Mouse (Mus musculus): Measurements from ENCODE around the gene Jtb. TPM values are rescaled to one million over a fixed set of nuclear protein-coding genes. Genes with fewer than 3 reads are reported as not detected.
"Not testable (repeated sequence)": the region's sequence is repeated elsewhere in the genome, so short reads cannot be mapped to it uniquely, and the experiment has no call there.

Gene Jtb
- polyA plus RNA-seq, 1 experiment from 2014 or later = 89.4 TPM

GRCm38 (mm10) chr3:90241669-90242358 lies 10.4 kb downstream of the Jtb start:
- H3K27ac ChIP-seq = no peak overlapping the region
- 0 out of 2 replicates have a peak, but pooled peaks cover 11% of the 10 kb centered on the region for H3K27me3 ChIP-seq (ENCODE audit: poor library complexity, severe bottlenecking)
- no peak overlapping the region for H3K4me3 ChIP-seq
- WGBS = 89% methylated on average over 10 of the region's 10 CpGs
- H3K9me3 ChIP-seq = no peaks in the 10 kb centered on the region
- peaks cover 2% of the 10 kb centered on the region; the same call in 1 of the 2 replicates for H3K36me3 ChIP-seq (replicated peaks)
- peaks cover 17% of the 10 kb centered on the region for H3K4me1 ChIP-seq
- no peak for DNase-seq (ENCODE audit: extremely low spot score, low spot score)

- peak within 1 kb of the TSS; percentile 55 for H3K4me3 ChIP-seq
- 0 out of 2 replicates have a peak, but pooled peaks cover 11% of the 10 kb centered on the region for H3K27me3 ChIP-seq (ENCODE audit: poor library complexity, severe bottlenecking)
- 2% methylated on average over 19 of the region's 19 CpGs for WGBS
- no peaks in the 10 kb centered on the region for H3K36me3 ChIP-seq (replicated peaks)
- peaks cover 27% of the 10 kb centered on the region for H3K4me1 ChIP-seq
- peak; percentile 75 for DNase-seq (ENCODE audit: extremely low spot score, low spot score)
- H3K9me3 ChIP-seq = no peaks in the 10 kb centered on the region
- peak within 1 kb of the TSS; percentile 85 for H3K27ac ChIP-seq
These were observed 11.8 kb downstream of the Jtb start, which contains the start of gene Creb3l4 for GRCm38 (mm10) chr3:90242984-90243775. Creb3l4 (minus strand) TSS chr3:90243512.

- H3K4me3 ChIP-seq = no peak overlapping the region
- peaks cover 11% of the 10 kb centered on the region for H3K36me3 ChIP-seq (replicated peaks)
- H3K4me1 ChIP-seq = peaks cover 41% of the 10 kb centered on the region
- 80% methylated on average over 2 of the region's 2 CpGs for WGBS
- no peak overlapping the region for H3K27ac ChIP-seq
- 0 out of 2 replicates have a peak, but pooled peaks cover 11% of the 10 kb centered on the region for H3K27me3 ChIP-seq (ENCODE audit: poor library complexity, severe bottlenecking)
- no peaks in the 10 kb centered on the region for H3K9me3 ChIP-seq
- DNase-seq (ENCODE audit: extremely low spot score, low spot score) = no peak
These were observed 14.0 kb downstream of the Jtb start for GRCm38 (mm10) chr3:90245406-90245805.

GRCm38 (mm10) chr3:90247630-90247959 lies 16.2 kb downstream of the Jtb start:
- Histone ChIP-seq H3K9me3 (no peaks in the 10 kb centered on the region), H3K27ac (peak overlapping the region; percentile 94), H3K27me3 (ENCODE audit: poor library complexity, severe bottlenecking) (0 out of 2 replicates have a peak, but pooled peaks cover under 1% of the 10 kb centered on the region), H3K36me3 (replicated peaks) (peaks cover 28% of the 10 kb centered on the region), H3K4me3 (peak overlapping the region; percentile 77), H3K4me1 (peaks cover 42% of the 10 kb centered on the region)
- DNase-seq (ENCODE audit: extremely low spot score, low spot score) = no peak
- under 1% methylated on average over 3 of the region's 3 CpGs for WGBS

- peaks cover 28% of the 10 kb centered on the region for H3K36me3 ChIP-seq (replicated peaks)
- peak within 1 kb of the TSS; percentile 77 for H3K4me3 ChIP-seq
- WGBS = under 1% methylated on average over 44 of the region's 44 CpGs
- peaks cover 37% of the 10 kb centered on the region for H3K4me1 ChIP-seq
- no peaks in the 10 kb centered on the region for H3K9me3 ChIP-seq
- H3K27ac ChIP-seq = peak within 1 kb of the TSS; percentile 94
- peak; percentile 94 for DNase-seq (ENCODE audit: extremely low spot score, low spot score)
- H3K27me3 ChIP-seq (ENCODE audit: poor library complexity, severe bottlenecking) = no peaks in the 10 kb centered on the region
These were observed 16.8 kb downstream of the Jtb start, which contains the start of gene Slc39a1 for GRCm38 (mm10) chr3:90247960-90248745. Slc39a1 (plus strand) TSS chr3:90248172.

- H3K4me3 ChIP-seq = peak overlapping the region; percentile 77
- H3K27ac ChIP-seq = peak overlapping the region; percentile 94
- no peaks in the 10 kb centered on the region for H3K9me3 ChIP-seq
- peaks cover 28% of the 10 kb centered on the region for H3K36me3 ChIP-seq (replicated peaks)
- DNase-seq (ENCODE audit: extremely low spot score, low spot score) = no peak
- 11% methylated on average over 10 of the region's 10 CpGs for WGBS
- H3K4me1 ChIP-seq = peaks cover 35% of the 10 kb centered on the region
- no peaks in the 10 kb centered on the region for H3K27me3 ChIP-seq (ENCODE audit: poor library complexity, severe bottlenecking)
These were observed 17.3 kb downstream of the Jtb start for GRCm38 (mm10) chr3:90248746-90249100.

GRCm38 (mm10) chr3:90250791-90251190 lies 19.4 kb downstream of the Jtb start:
- 88% methylated on average over 6 of the region's 6 CpGs for WGBS

GRCm38 (mm10) chr3:90251731-90252226 lies 20.4 kb downstream of the Jtb start:
- H3K4me3 ChIP-seq; DNase-seq (ENCODE audit: extremely low spot score, low spot score); H3K9me3 ChIP-seq; H3K27ac ChIP-seq; H3K27me3 ChIP-seq (ENCODE audit: poor library complexity, severe bottlenecking): not testable (repeated sequence)
- peaks cover 34% of the 10 kb centered on the region for H3K36me3 ChIP-seq (replicated peaks)
- WGBS = 95% methylated on average over 11 of the region's 12 CpGs
- H3K4me1 ChIP-seq = peaks cover 51% of the 10 kb centered on the region

More at GRCm38 (mm10) chr3:90250791-90251190, 19.4 kb downstream of the Jtb start:
- DNase-seq (ENCODE audit: extremely low spot score, low spot score) = no peak
- Histone ChIP-seq H3K9me3 (no peaks in the 10 kb centered on the region), H3K27me3 (ENCODE audit: poor library complexity, severe bottlenecking) (no peaks in the 10 kb centered on the region), H3K4me1 (peaks cover 45% of the 10 kb centered on the region), H3K4me3 (no peak overlapping the region), H3K27ac (no peak overlapping the region), H3K36me3 (replicated peaks) (peaks cover 28% of the 10 kb centered on the region)

GRCm38 (mm10) chr3:90252659-90253058 lies 21.3 kb downstream of the Jtb start:
- not testable (repeated sequence) for DNase-seq (ENCODE audit: extremely low spot score, low spot score); H3K27me3 ChIP-seq (ENCODE audit: poor library complexity, severe bottlenecking); H3K27ac ChIP-seq; H3K9me3 ChIP-seq; H3K4me3 ChIP-seq
- 87% methylated on average over 2 of the region's 2 CpGs for WGBS
- Histone ChIP-seq H3K4me1 (peaks cover 47% of the 10 kb centered on the region), H3K36me3 (replicated peaks) (peaks cover 43% of the 10 kb centered on the region)

GRCm38 (mm10) chr3:90253174-90253573 lies 21.8 kb downstream of the Jtb start:
- Histone ChIP-seq H3K36me3 (replicated peaks) (peaks cover 48% of the 10 kb centered on the region), H3K4me3 (peak overlapping the region; percentile 76; the same call in 1 of the 2 replicates), H3K4me1 (peaks cover 42% of the 10 kb centered on the region)
- WGBS = 77% methylated on average over 1 of the region's 1 CpGs
- H3K27me3 ChIP-seq (ENCODE audit: poor library complexity, severe bottlenecking); DNase-seq (ENCODE audit: extremely low spot score, low spot score); H3K27ac ChIP-seq; H3K9me3 ChIP-seq: not testable (repeated sequence)

- peak; percentile 96 for DNase-seq (ENCODE audit: extremely low spot score, low spot score)
- H3K4me3 ChIP-seq = peak within 1 kb of the TSS; percentile 76
- H3K4me1 ChIP-seq = peaks cover 35% of the 10 kb centered on the region
- H3K27ac ChIP-seq = peak within 1 kb of the TSS; percentile 86
- H3K27me3 ChIP-seq (ENCODE audit: poor library complexity, severe bottlenecking) = no peaks in the 10 kb centered on the region
- no peaks in the 10 kb centered on the region for H3K9me3 ChIP-seq
- peaks cover 55% of the 10 kb centered on the region for H3K36me3 ChIP-seq (replicated peaks)
- WGBS = 2% methylated on average over 38 of the region's 40 CpGs
These were observed 22.4 kb downstream of the Jtb start, which contains the start of gene Crtc2 for GRCm38 (mm10) chr3:90253653-90254418. Crtc2 (plus strand) TSS chr3:90254163.

Data from forebrain, embryonic 10.5 days (tissue).